Mouse (Mus musculus): ENCODE measurements around the gene Col27a1. TPM values are rescaled to one million over a fixed set of nuclear protein-coding genes. Genes with fewer than 3 reads are reported as not detected.

The Col27a1 gene
- polyA plus RNA-seq (2016; fragmentation: Nextera tagmentation; extraction: Ambion mirVana) = 2.4 and 3.3 TPM in 2 replicates

GRCm38 (mm10) chr4:63213907-63214621, at the start of gene Col27a1:
Gene Col27a1, plus strand, starts transcription at chr4:63214004.
- WGBS = under 1% methylated on average over 61 of the region's 61 CpGs
- peak within 1 kb of the TSS; percentile 91 for H3K4me3 ChIP-seq
- DNase-seq (ENCODE audit: low spot score) = peak; percentile 61
- no peaks in the 10 kb centered on the region for H3K9me3 ChIP-seq
- peaks cover 56% of the 10 kb centered on the region for H3K27me3 ChIP-seq (ENCODE audit: insufficient read depth, poor library complexity, severe bottlenecking)
- H3K4me1 ChIP-seq (replicated peaks) = peaks cover 33% of the 10 kb centered on the region
- H3K36me3 ChIP-seq = no peaks in the 10 kb centered on the region
- H3K27ac ChIP-seq = peak within 1 kb of the TSS; percentile 46; the same call in 1 of the 2 replicates

- 91% methylated on average over 4 of the region's 4 CpGs for WGBS
- DNase-seq (ENCODE audit: low spot score) = no peak
- H3K36me3 ChIP-seq = no peaks in the 10 kb centered on the region
- H3K4me1 ChIP-seq (replicated peaks) = no peaks in the 10 kb centered on the region
- peaks cover 9% of the 10 kb centered on the region for H3K27me3 ChIP-seq (ENCODE audit: insufficient read depth, poor library complexity, severe bottlenecking)
- no peak overlapping the region for H3K27ac ChIP-seq
- H3K4me3 ChIP-seq = no peak overlapping the region
- no peaks in the 10 kb centered on the region for H3K9me3 ChIP-seq
Observed at GRCm38 (mm10) chr4:63165636-63166035, 48.2 kb upstream of the Col27a1 start.

GRCm38 (mm10) chr4:63166323-63166722, 47.5 kb upstream of the Col27a1 start:
- no peaks in the 10 kb centered on the region for H3K36me3 ChIP-seq
- H3K4me3 ChIP-seq = no peak overlapping the region
- DNase-seq (ENCODE audit: low spot score) = no peak
- H3K4me1 ChIP-seq (replicated peaks) = no peaks in the 10 kb centered on the region
- peaks cover 16% of the 10 kb centered on the region for H3K27me3 ChIP-seq (ENCODE audit: insufficient read depth, poor library complexity, severe bottlenecking)
- WGBS = 88% methylated on average over 5 of the region's 5 CpGs
- H3K9me3 ChIP-seq = no peaks in the 10 kb centered on the region
- no peak overlapping the region for H3K27ac ChIP-seq

- Histone ChIP-seq H3K27ac (no peak overlapping the region), H3K27me3 (ENCODE audit: insufficient read depth, poor library complexity, severe bottlenecking) (peaks cover 31% of the 10 kb centered on the region), H3K4me3 (no peak overlapping the region), H3K9me3 (no peaks in the 10 kb centered on the region), H3K36me3 (no peaks in the 10 kb centered on the region), H3K4me1 (replicated peaks) (no peaks in the 10 kb centered on the region)
- DNase-seq (ENCODE audit: low spot score) = no peak
- 88% methylated on average over 4 of the region's 4 CpGs for WGBS
Observed at GRCm38 (mm10) chr4:63170061-63170460, 43.7 kb upstream of the Col27a1 start.

GRCm38 (mm10) chr4:63171122-63171521, 42.7 kb upstream of the Col27a1 start:
- H3K9me3 ChIP-seq = no peaks in the 10 kb centered on the region
- H3K27me3 ChIP-seq (ENCODE audit: insufficient read depth, poor library complexity, severe bottlenecking) = peaks cover 31% of the 10 kb centered on the region
- H3K36me3 ChIP-seq = no peaks in the 10 kb centered on the region
- no peak overlapping the region for H3K4me3 ChIP-seq
- H3K27ac ChIP-seq = no peak overlapping the region
- DNase-seq (ENCODE audit: low spot score) = no peak
- 49% methylated on average over 24 of the region's 24 CpGs for WGBS
- H3K4me1 ChIP-seq (replicated peaks) = no peaks in the 10 kb centered on the region

- 81% methylated on average over 4 of the region's 4 CpGs for WGBS
- H3K36me3 ChIP-seq = no peaks in the 10 kb centered on the region
- H3K27me3 ChIP-seq (ENCODE audit: insufficient read depth, poor library complexity, severe bottlenecking) = peaks cover 31% of the 10 kb centered on the region
- no peak within 1 kb of the TSS for H3K27ac ChIP-seq
- no peaks in the 10 kb centered on the region for H3K9me3 ChIP-seq
- no peaks in the 10 kb centered on the region for H3K4me1 ChIP-seq (replicated peaks)
- no peak within 1 kb of the TSS for H3K4me3 ChIP-seq
- no peak for DNase-seq (ENCODE audit: low spot score)
Observed at GRCm38 (mm10) chr4:63171969-63172685, 41.7 kb upstream of the Col27a1 start, which contains the start of gene Kif12. Gene Kif12, minus strand, starts transcription at chr4:63172131.

GRCm38 (mm10) chr4:63181556-63181955, 32.2 kb upstream of the Col27a1 start:
- H3K4me3 ChIP-seq = no peak overlapping the region
- H3K27ac ChIP-seq = no peak overlapping the region
- WGBS = 15% methylated on average over 5 of the region's 5 CpGs
- H3K27me3 ChIP-seq (ENCODE audit: insufficient read depth, poor library complexity, severe bottlenecking) = peaks cover 5% of the 10 kb centered on the region; the same call in 1 of the 2 replicates
- no peaks in the 10 kb centered on the region for H3K9me3 ChIP-seq
- H3K4me1 ChIP-seq (replicated peaks) = peaks cover 6% of the 10 kb centered on the region
- DNase-seq (ENCODE audit: low spot score) = peak; percentile 69
- no peaks in the 10 kb centered on the region for H3K36me3 ChIP-seq

GRCm38 (mm10) chr4:63186281-63186870, 27.4 kb upstream of the Col27a1 start:
- Histone ChIP-seq H3K4me1 (replicated peaks) (peaks cover 24% of the 10 kb centered on the region), H3K27me3 (ENCODE audit: insufficient read depth, poor library complexity, severe bottlenecking) (peaks cover 5% of the 10 kb centered on the region; the same call in 1 of the 2 replicates), H3K9me3 (no peaks in the 10 kb centered on the region), H3K36me3 (no peaks in the 10 kb centered on the region), H3K4me3 (no peak overlapping the region), H3K27ac (no peak overlapping the region; the same call in 1 of the 2 replicates)
- 65% methylated on average over 21 of the region's 21 CpGs for WGBS
- DNase-seq (ENCODE audit: low spot score) = no peak

- Histone ChIP-seq H3K27ac (no peak overlapping the region), H3K9me3 (no peaks in the 10 kb centered on the region), H3K4me1 (replicated peaks) (peaks cover 18% of the 10 kb centered on the region), H3K27me3 (ENCODE audit: insufficient read depth, poor library complexity, severe bottlenecking) (no peaks in the 10 kb centered on the region), H3K4me3 (no peak overlapping the region), H3K36me3 (no peaks in the 10 kb centered on the region)
- 67% methylated on average over 5 of the region's 5 CpGs for WGBS
- DNase-seq (ENCODE audit: low spot score) = no peak
Observed at GRCm38 (mm10) chr4:63191641-63192040, 22.2 kb upstream of the Col27a1 start.

GRCm38 (mm10) chr4:63194366-63194765, 19.4 kb upstream of the Col27a1 start:
- DNase-seq (ENCODE audit: low spot score) = no peak
- H3K27me3 ChIP-seq (ENCODE audit: insufficient read depth, poor library complexity, severe bottlenecking) = no peaks in the 10 kb centered on the region
- WGBS = 83% methylated on average over 2 of the region's 2 CpGs
- H3K36me3 ChIP-seq = no peaks in the 10 kb centered on the region
- peaks cover 11% of the 10 kb centered on the region; the same call in 1 of the 2 replicates for H3K4me1 ChIP-seq (replicated peaks)
- H3K27ac ChIP-seq = no peak overlapping the region
- no peaks in the 10 kb centered on the region for H3K9me3 ChIP-seq
- no peak overlapping the region for H3K4me3 ChIP-seq

GRCm38 (mm10) chr4:63199366-63199765, 14.4 kb upstream of the Col27a1 start:
- Histone ChIP-seq H3K4me3 (no peak overlapping the region), H3K36me3 (no peaks in the 10 kb centered on the region), H3K27ac (no peak overlapping the region), H3K9me3 (no peaks in the 10 kb centered on the region), H3K27me3 (ENCODE audit: insufficient read depth, poor library complexity, severe bottlenecking) (no peaks in the 10 kb centered on the region), H3K4me1 (replicated peaks) (no peaks in the 10 kb centered on the region)
- WGBS = 92% methylated on average over 5 of the region's 5 CpGs
- DNase-seq (ENCODE audit: low spot score) = no peak

- Histone ChIP-seq H3K4me3 (no peak overlapping the region), H3K9me3 (no peaks in the 10 kb centered on the region), H3K4me1 (replicated peaks) (no peaks in the 10 kb centered on the region), H3K36me3 (no peaks in the 10 kb centered on the region), H3K27me3 (ENCODE audit: insufficient read depth, poor library complexity, severe bottlenecking) (no peaks in the 10 kb centered on the region), H3K27ac (no peak overlapping the region)
- 87% methylated on average over 7 of the region's 7 CpGs for WGBS
- DNase-seq (ENCODE audit: low spot score) = no peak
Observed at GRCm38 (mm10) chr4:63203874-63204273, 9.9 kb upstream of the Col27a1 start.

- no peak for DNase-seq (ENCODE audit: low spot score)
- no peaks in the 10 kb centered on the region for H3K4me1 ChIP-seq (replicated peaks)
- H3K27ac ChIP-seq = no peak overlapping the region
- no peak overlapping the region for H3K4me3 ChIP-seq
- 85% methylated on average over 7 of the region's 7 CpGs for WGBS
- no peaks in the 10 kb centered on the region for H3K27me3 ChIP-seq (ENCODE audit: insufficient read depth, poor library complexity, severe bottlenecking)
- no peaks in the 10 kb centered on the region for H3K9me3 ChIP-seq
- no peaks in the 10 kb centered on the region for H3K36me3 ChIP-seq
Observed at GRCm38 (mm10) chr4:63205583-63205982, 8.2 kb upstream of the Col27a1 start.
